Mouse (Mus musculus) adipocyte (in vitro differentiated cells): ENCODE data around the gene Rffl.

Source experiments
- DNase-seq: peaks from one replicate; pipeline ENCODE4 v3.0.0-alpha.2; 2016; ENCODE audit warnings: low spot score

Rffl gene

DNA sequence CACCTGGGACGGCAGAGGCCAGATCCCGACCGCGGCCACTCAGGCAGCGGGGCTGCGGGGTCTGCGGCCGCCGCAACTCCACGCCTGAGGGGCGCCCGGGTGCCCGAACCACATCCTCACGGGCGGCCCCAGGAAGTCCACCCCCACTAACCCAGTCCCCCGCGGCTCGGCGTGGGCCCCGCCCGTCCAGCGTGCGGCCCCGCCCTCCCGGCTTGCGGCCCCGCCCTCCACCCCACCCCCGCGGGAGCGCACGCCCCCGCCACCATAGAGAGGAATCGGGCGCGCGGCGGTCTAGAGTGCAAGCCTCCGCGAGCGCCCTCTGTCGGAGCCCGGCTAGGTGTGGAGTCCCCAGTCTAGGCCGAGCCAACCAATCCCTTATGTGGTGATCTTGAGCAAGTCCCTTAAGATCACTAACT, at the start of gene Rffl:
Rffl (minus strand) TSS at position 180 of the 416 bp plus-strand sequence.
- DNase-seq = peak; percentile 95

DNA sequence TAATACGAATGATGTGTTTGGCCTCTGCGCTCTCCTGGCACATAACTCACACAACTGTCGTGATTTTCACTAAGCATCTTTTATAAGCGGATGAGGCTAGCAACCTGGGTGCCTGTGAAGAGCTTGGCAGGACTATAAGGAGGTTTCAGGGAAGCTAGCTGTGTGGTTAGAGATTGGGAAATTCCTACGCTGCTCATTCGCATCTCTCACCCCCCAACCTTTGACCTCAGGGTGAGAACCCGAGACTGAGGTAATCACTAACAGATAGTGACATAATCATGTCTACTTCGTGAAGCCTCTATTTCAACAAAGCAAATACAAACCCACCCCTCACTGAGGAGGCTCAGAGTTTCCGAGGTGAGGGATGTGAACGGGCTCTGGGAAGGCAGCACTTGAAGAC, 49.8 kb upstream of the Rffl start:
- DNase-seq = no peak

DNA sequence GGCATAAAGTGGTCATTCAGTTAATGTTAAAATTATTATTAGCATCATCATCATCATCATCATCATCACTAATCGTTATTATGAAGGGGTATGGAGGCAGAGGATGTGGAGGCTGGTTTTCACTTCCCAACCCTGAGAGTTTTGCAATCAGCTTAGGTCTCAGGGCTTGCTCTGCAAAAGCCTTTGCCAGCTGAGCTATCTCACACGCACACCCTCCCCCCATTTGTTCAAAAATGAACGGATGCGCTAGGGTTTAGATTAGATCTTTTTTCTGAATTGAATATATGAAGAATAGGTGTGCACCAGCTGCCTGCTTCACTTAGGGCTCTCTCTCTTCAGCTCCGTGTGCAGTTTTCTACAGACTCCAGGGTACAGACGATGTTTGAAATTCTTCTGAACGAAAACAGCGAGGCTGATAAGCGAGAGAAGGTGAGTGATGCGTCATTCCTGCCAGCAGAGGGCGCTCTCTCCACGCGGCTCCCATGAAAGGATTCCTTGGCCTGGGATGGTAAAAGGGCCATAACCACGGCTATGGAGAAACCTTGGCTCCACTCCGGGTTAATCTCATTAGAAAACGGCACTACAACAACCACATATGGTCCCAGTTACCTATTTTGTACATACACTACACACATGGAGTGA, 43.8 kb upstream of the Rffl start:
- DNase-seq = peak; percentile 64

DNA sequence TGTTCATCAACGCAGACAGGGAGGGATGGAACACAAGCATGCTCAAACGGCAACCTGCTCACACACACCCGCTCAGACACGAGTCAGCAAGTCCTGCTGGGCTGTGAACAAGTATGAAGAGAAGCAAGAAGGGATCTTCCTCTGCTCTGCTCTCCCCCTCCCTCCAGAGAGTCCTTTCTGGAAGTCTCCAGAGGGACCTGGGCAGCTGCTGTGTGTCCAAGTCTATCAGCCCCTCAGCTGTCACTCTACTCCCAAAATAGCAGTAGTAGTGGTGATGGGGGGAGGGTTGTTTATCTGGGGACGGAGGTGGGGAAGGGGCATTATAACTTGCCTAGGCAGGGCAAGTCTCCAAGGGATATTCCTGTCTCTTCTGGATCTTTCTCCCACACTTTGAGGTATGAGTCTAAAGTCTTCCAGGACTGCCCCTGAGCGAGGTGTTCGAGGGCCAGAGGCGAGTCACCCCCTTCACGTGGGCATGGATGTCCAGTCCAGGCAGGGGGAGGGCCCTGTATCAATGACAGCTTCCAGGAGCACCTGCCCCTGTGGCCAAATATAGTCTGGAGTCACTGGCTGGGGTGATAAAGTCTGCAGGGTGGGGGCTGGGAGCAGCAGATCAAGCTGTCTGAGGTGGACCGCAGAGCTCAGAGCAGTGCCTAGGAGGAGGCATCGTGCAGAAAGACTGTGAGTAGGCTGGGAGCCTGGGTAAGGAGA, 39.8 kb upstream of the Rffl start:
- DNase-seq = no peak

DNA sequence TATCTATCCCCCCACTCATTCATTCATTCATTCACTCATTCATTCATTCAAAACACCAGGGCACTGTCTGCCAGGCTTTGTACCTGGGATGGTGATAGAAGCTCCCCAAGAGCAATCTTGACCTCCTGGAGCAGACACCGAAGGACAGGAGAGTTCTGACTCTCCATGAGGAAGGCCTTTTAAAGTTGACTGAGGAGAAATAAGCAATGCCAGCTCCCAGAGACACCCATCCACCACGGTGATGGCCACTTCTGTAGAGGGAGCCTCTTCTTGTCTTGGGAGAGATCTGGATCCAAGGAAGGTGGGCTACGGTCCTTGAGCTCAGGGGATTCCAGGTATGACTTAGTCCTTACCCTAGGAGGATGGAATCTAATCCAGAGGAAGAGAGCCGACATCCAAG, 39.2 kb upstream of the Rffl start, which contains the start of gene Unc45b:
Unc45b (plus strand) TSS at position 301 of the 400 bp plus-strand sequence.
- DNase-seq = no peak

DNA sequence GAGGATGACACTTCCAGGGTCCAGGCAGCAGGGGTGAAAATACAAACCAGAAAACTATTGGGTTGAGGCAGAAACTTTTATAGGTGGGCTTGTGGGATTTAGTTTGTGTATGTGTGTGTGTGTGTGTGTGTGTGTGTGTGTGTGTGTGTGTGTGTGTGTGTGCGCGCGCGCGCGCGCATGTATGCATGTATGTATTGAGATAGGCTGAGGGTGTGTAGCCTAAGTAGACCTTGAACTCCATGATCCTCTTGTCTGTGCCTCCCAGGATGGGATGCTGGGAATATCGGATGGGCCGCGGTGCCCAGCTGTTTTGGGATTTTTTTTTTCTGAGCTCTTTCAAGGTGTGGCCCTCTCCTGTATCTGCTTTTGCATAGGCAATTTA, 37.6 kb upstream of the Rffl start:
- no peak for DNase-seq

DNA sequence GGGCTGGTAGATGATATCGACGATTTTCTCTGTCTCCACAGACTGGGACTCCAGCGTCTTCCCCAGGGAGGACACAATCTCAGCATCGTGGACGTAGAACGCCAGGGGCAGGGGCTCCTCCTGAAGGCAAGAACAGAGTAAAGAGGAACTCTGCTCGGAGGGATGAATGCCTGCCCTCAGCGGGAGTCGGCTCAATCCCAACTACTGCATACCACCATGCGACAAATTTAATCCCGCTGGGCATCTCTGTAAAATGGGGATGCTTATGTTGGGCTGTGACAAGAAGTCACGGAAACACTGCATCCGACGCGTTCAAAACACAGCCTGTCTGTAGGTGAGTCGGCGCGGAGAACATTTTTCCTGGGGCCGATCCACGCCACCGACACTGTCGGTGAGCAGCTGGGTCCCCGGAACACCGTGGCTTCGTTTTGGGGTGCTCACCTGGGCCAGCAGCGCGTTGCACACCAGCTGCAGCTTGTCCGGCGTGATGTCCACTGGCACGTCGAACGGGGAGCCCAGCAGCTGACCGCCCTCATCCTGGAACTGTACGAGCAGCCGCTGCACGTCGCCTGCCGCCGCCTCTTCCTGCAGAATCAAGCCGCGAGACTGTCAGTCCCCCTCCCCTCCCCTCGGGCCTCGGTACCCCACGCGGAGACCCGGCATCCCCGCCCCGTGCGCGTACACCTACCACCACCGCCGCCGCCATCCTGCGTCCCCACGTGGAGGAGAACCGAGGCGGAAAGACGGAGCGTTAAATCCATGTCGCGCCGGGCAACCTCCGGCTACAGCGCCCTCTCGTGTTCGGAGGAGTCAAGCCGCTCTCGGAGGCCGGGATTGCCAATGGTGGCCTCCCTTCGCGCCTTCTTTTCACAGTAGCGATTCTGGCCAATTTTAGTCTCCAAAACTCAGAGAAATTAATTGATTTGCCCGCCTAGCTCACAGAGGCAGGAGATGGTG, 36.9 kb upstream of the Rffl start, which contains the start of gene Nle1:
Nle1 (minus strand) TSS at position 761 of the 957 bp plus-strand sequence.
- peak; percentile 82 for DNase-seq

DNA sequence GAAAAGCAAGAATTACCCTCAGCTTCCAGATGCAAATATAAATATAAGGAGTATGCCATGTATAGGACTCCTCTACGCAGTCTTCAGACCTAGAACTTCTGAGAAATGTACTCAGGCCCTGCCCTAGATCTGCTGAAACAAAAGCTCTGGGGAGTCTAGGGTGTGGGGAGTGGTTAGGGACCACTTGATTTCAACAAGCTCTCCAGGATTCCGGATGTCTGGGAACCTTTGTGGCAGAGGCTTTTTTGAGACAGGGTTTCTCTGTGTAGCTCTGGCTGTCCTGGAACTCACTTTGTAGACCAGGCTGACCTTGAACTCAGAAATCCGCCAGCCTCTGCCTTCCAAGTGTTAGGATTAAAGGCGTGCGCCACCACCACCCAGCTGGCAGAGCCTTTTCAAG, 34.8 kb upstream of the Rffl start:
- no peak for DNase-seq

DNA sequence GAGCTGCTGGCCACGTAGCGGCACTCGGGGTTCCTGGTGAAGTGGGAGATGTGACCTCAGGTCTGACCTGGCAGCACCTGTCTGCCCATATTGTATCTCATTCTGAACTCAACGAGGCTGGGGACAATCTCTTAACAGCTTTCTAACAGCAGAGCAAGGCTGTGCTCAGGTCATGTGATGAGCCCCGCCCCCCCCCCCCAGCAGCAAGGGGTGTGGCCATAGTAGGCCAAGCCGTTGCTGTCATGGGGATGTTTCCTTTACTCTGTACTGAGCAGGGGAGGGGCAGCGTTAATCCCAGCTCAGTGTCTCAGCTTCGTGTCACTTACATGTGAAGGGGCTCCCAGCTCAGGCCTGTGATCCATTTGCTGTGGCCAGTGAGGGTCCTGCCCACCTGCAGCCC, 33.9 kb upstream of the Rffl start:
- DNase-seq = no peak

DNA sequence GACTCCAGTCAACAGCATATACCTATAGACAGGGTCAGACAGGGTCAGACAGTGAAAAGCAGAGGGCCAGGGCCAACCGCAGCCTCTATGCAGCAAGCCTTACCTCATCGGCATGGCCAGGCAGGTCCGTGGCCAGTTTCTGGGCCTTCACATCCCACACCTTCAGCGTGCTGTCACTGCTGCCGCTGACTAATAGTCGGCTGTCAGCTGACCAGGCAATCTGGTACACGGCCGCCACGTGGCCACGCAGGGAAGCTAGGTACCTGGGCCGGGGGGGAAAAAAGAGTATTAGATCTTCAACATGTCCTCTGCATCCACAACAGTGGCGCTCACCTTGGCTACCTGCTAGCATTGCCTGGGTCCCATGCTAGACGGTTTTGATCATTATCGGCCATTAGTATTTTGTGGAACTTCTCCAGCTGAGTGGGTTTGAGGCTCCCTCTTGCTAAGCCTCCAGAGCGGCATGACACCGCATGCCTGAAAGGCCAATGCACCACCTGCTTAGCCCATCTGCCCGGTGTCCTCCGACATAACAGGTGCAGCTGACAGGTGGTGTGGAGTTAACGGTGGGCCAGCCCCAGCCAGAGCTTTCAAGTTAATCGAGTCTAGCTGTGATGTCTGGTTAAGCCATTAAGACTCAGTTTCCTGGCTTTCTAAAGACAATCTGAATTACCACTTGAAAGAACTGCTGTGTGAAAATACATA, 30.7 kb upstream of the Rffl start:
- DNase-seq = no peak

DNA sequence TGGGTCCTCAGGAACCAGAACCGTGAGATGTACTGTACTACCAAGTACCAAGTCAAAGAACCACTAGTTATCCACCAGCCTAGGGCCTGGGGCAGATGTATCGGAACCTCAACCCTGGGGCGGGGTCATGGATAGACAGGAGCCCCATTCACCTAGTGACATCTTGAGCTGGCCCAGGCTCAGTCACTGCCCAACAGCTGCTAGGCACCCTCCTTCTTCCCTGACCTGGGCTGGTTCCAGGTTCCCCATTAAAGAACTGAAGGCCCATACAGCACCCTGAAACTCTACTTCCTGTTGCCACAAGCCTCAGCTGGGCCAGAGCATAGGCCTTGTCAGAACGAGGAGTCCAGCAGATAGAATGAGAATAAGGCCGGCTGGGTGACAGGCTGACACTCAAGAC, 28.7 kb upstream of the Rffl start:
- DNase-seq = no peak

DNA sequence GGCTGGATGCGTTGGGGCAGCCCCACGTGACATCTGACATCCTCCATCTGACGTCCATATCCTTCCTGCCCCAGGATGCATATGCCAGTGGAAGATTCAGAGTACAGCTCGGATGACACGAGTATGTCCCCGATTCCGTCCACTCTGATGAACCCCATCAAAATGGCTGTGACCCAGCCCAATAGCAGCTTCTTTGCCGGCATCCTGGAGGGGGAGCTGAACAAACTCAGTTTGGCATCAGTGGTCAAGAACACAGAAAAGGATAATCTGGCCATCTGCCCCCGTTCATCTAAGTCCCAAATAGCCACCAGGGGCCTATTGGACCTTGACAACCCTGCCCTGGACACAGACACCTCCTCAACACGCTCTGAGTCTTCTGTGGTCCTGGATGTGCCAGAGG, 26.5 kb upstream of the Rffl start:
- DNase-seq = no peak

DNA sequence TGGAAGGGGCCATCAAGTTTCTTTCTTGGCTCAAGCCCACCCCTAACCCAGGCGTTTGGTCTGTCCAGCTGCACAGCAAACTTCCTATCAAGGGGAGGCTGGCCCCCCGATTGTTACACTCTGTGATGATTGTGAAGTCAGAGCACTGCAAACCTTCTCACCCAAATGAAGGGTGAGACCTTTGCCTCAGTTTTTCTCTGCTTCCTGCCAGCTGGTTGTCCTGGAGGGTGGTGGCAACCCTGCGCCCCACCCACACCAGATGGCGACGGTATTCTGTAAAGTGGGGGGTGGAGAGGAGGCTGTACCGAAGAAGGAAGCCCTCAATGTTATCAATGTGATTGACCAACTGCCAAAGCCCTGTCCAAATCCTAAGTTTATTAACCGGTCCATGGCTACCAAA, 20.9 kb upstream of the Rffl start, which contains the start of gene Fndc8:
Fndc8 (plus strand) TSS at position 189 of the 400 bp plus-strand sequence.
- peak; percentile 24 for DNase-seq

DNA sequence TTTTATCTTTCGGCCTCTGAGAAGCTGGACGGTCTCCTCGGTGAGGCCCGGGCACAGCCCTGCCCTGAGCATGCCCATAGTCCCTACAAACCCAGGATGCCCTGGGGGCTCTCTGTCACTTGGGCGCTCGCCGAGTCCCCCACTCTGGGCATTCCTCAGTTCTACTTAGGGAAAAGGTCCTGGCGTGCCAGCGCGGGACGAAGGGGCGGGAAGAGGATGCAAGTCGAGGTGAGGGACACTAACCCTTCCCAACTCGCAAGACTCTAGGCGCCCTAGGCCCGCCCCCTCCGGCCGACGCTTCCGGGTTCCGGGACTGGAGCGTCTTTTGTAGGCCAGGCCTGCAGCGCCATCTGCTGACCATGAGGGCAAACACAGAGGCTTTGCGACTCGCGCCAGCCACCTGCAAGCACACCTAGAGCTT, 19.3 kb upstream of the Rffl start, which contains the start of gene Rad51d:
Rad51d (minus strand) TSS at position 273 of the 421 bp plus-strand sequence.
- peak; percentile 97 for DNase-seq

DNA sequence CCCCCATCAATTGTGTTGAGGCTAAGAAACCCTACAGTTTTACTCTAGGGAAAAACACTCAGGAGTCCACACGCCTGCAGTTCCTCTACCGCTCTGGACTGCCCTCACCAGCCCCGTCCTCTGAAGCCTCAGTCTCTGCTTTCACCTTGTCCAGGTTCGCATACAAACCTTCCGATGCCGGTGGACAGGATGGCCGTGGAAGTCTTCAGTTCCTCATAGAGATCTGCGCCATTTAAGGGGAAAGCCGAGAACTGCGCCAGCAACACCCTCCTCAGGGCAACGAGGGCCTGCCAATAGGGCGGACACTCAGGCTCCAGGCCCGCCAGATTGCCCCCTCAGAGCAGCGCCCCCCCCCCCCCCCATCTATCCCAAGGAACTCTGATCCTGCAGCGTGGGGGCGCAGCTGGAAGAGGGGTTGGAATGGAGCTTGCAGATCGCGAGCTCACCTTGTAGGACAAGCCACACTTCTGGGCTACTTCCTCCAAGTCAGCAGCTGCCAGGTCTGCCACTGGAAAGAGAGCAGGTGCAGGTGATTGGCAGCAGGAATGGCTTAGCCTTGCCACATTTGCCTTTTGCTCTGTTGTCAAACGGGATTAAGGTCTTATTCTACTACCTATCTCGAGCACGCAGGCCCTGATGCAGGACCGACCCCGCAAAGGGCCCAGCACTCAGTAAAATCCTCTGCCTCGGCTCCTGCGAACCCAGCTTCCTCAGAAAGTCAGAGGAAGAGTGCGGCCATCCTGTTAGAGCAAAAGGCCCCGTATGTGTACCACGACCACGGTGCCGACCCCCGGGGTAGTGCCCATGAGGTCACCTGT, 18.7 kb upstream of the Rffl start:
- peak; percentile 52 for DNase-seq

DNA sequence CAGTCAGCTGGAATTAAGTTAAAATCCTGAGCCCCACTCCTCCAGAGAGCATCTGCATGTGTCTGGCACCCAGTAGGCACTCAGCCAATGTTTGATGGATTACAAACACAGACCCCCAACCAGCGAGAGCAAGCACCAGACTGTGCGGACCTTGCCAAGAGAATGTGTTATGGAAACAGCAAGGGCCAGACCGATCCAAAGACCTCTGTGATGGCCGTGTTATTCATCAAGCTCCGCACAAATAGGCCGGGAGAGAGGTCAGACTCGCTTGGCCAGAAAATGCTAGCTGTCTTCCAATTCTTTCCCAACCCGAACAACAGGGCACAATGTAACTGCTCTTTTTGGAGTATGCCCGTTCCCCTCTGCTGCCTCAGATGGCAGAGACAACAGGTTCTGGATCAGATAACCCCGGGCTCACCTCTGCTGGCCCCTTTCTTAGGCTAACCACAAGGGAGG, 17.5 kb upstream of the Rffl start:
- DNase-seq = peak; percentile 95

DNA sequence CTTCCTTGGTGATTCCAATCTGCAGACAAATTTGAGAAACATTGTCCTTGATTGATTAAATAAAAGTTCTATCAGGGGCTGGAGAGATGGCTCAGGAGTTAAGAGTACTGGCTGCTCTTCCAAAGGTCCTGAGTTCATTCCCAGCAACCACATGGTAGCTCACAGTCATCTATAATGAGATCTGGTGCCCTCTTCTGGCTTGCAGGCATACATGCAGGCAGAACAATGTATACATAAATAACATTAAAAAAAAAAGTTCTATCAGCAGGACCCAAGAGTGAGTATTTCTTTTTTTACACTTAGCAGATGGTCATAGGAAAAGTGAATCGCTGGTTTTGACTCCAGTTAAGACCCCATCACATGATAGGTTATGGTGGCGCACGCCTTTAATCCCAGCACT, 15.5 kb upstream of the Rffl start:
- peak; percentile 30 for DNase-seq

DNA sequence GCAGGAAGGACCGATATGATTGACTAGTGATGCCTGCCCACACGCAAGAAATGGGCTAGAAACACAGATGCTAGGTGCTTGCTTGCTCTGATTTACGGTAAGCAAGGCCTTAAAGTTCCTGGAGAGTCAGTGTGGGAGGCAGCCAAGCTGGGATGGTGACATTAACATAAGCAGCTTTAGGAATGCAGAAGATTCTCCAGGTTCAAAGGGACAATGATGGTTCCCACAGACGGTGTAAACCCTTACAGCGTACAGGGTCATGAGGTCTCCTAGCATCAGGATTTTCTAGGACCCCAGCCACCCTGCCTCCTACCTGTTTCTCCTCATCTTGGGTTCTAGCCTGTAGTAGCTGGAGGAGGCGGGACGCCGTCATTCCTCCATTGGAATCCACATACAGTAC, 12.2 kb upstream of the Rffl start:
- no peak for DNase-seq

DNA sequence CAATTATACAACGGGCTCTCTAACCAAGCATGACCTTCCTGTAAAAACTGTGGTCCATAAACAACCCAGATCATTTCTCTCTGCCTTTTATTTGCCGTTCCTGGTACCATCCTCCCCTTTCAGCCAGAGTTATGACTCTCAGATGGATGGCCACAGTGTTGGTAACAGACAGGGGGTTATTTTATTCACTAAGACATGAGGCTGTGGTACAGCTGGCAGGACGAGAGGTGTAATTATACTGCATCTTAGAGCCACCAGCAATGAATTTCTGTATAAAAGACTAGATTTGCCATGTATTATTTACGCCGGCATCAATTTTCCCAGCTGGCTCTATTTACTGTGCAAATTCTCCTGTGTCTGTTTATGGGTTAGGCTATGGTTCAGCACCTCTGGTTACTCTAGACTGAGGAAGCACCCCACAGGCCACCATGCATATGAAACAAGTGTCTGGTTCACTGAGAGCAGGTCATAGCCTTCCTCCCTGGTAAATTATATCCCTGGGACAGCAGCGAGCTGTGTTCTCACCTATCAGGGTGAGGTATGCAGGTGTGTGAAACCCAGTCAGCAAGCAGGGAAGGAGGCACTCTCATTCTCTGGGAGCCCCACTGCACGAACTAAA, 6.8 kb upstream of the Rffl start:
- no peak for DNase-seq

DNA sequence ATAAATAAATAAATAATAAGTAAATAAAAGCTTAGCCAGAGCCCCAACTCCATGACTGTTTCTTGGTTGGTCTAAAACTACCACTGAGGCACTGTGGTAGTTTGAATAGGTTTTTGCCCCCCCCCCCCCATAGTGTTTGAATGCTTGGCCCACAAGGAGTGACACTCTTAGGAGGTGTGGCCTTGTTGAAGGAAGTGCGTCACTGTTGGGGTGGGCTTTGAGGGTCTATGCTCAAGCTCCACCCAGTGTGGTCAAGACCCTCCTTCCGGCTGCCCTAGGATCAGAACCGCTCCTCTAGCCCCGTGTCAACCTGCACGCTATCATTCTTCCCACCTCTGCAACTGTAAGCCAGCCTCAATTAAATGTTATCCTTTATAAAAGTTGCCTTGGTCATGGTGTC, 4.6 kb upstream of the Rffl start:
- DNase-seq = no peak
